Mouse (Mus musculus) C2C12 (cell line): ENCODE results near the gene Zfp974. TPM values are rescaled to one million over a fixed set of nuclear protein-coding genes. Genes with fewer than 3 reads are reported as not detected.
"Not testable (repeated sequence)": the region's sequence is repeated elsewhere in the genome, so short reads cannot be mapped to it uniquely, and the experiment has no call there.

Source experiments
- H3K27me3 ChIP-seq: one replicate; pipeline ENCODE4 v1.6.1; 2011; ENCODE audit not compliant: control insufficient read depth, insufficient read depth, insufficient read length
- H3K36me3 ChIP-seq: one replicate; pipeline ENCODE4 v1.6.1; 2011; ENCODE audit not compliant: control insufficient read depth, insufficient read depth
- H3K4me3 ChIP-seq: one replicate; pipeline ENCODE4 v1.5.1; 2011; ENCODE audit warnings: mild to moderate bottlenecking, control low read depth; ENCODE audit not compliant: poor library complexity, insufficient read depth, severe bottlenecking
- H3K79me2 ChIP-seq: one replicate; pipeline ENCODE4 v1.6.1; 2011; ENCODE audit not compliant: control insufficient read depth, insufficient read depth
- H3K79me3 ChIP-seq: one replicate; pipeline ENCODE4 v1.6.1; 2011; ENCODE audit warnings: low read depth, control low read depth
- H3ac ChIP-seq: one replicate; pipeline ENCODE3; 2011; ENCODE audit warnings: low read depth; ENCODE audit not compliant: control insufficient read depth, insufficient read length
- CEBPB ChIP-seq: IDR thresholded peaks from one replicate; pipeline ENCODE4 v1.6.1; 2011; ENCODE audit warnings: low read depth, mild to moderate bottlenecking, control low read depth, moderate library complexity
- CTCF ChIP-seq: IDR thresholded peaks from one replicate; pipeline ENCODE4 v1.5.1; 2011; ENCODE audit not compliant: control insufficient read depth, insufficient read depth, insufficient read length
- FOSL1 ChIP-seq: IDR thresholded peaks from one replicate; pipeline ENCODE4 v1.8.0; 2011; ENCODE audit warnings: mild to moderate bottlenecking, low read length; ENCODE audit not compliant: poor library complexity, insufficient read depth, severe bottlenecking
- MAX ChIP-seq: IDR thresholded peaks from one replicate; pipeline ENCODE4 v1.6.1; 2011; ENCODE audit warnings: mild to moderate bottlenecking, control low read depth
- MYOD1 ChIP-seq: IDR thresholded peaks from one replicate; pipeline ENCODE4 v1.6.1; 2011; ENCODE audit warnings: low read depth; ENCODE audit not compliant: control insufficient read depth, insufficient read length
- MYOG ChIP-seq: IDR thresholded peaks from one replicate; pipeline ENCODE4 v1.6.1; 2011; ENCODE audit not compliant: control insufficient read depth, insufficient read length; ENCODE audit errors: extremely low read depth
- USF1 ChIP-seq: IDR thresholded peaks from one replicate; pipeline ENCODE4 v1.6.1; 2011; ENCODE audit warnings: low read depth, mild to moderate bottlenecking, control low read depth, moderate library complexity
- long read RNA-seq, 2 experiments: library from polyadenylated mRNA; unstranded; transcript quantifications; one replicate each; pipeline ENCODE4 v2.0.0; 2019 to 2020
- polyA plus RNA-seq: library from polyadenylated mRNA; unstranded; fragments of >200 nt; fragmentation: generic; extraction: Trizol; gene quantifications from one replicate; pipeline ENCODE4 v1.2.1, GENCODE M21; 2012; ENCODE audit warnings: missing spikeins

Gene Zfp974
- polyA plus RNA-seq: 1.5 TPM
- long read RNA-seq, experiment 1, partial matches to known transcripts: 0 of 1 reads
- long read RNA-seq, experiment 1, other reads (novel, unspliced or antisense): 1 of 1 reads
- long read RNA-seq, experiment 2, partial matches to known transcripts: 0 of 4 reads
- long read RNA-seq, experiment 2, other reads (novel, unspliced or antisense): 4 of 4 reads

DNA sequence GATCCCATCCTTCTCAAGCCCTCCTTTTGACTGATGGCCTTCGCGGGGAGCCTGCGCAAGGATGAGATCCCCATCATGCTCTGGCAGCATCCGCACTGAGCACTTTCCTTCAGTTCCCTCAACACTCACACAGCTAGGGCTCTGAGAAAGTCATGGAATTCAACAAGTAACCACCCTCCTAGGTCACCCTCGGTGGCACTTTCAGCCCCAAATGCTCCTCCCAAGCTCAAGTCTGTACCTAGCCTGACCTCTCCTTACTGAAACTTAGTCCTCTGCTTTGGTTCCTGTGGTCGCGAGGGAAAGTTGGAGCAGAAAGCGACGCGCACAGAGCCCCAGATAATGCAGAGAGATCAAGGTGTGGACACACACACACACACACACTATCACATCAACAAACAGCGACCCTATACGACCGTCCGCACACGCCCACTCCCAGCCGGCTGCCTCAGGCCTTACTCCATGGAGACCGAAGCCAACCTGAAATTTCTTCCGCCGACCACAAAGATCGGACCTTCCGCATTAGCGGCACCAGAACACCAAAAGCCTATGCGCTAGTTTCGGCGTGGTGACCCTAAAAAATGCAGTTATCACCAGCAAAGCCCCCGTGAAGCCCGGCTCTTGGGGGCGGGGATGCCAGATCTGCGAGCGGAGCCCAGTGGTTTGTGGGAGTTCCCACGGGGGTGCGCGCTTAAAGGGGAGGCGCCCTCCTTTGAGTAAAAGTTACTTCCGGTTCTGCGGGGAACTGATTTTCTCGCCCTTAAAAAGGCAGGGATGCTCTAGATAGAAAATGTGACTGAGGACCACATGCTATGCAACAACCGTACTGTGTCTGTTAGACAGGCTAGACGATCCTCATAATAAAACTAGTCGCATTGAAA lies at the start of gene Zfp974:
TSS of gene Zfp974 (minus strand) at position 643 of the 878 bp plus-strand sequence.
- Histone ChIP-seq H3K27me3 (no peaks in the 10 kb centered on the region), H3K79me3 (no peaks in the 10 kb centered on the region), H3K79me2 (no peaks in the 10 kb centered on the region), H3K4me3 (peak within 1 kb of the TSS; percentile 53), H3K36me3 (no peaks in the 10 kb centered on the region), H3ac (peak within 1 kb of the TSS; percentile 88)
- TF ChIP-seq MYOD1: no peak
- TF ChIP-seq CTCF: no peak
- TF ChIP-seq FOSL1: no peak
- no peak for TF ChIP-seq CEBPB
- no peak for TF ChIP-seq USF1
- no peak for TF ChIP-seq MAX
- TF ChIP-seq MYOG: no peak

DNA sequence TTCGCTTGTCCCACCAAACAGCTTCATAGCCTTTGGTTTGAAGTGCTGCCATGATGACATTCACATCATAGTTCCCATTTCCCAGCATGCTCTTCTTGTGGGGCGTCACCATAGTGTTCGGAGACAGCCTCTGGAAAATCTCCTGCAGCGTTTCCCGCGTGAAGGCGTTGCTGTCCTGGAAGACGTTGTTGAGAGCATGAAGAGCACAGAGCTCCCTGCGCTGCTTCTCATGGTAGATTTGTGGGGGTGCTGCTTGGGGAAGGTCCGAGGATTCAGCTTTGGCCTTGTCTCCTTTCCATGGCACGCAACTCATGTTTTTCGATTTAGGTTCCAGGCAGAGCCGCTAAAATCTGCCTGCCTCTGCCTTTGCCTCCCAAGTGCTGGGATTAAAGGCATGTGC lies 20.2 kb upstream of the Zfp974 start:
- H3K79me2 ChIP-seq, H3K4me3 ChIP-seq, H3K36me3 ChIP-seq, H3ac ChIP-seq, H3K27me3 ChIP-seq, H3K79me3 ChIP-seq: not testable (repeated sequence)

DNA sequence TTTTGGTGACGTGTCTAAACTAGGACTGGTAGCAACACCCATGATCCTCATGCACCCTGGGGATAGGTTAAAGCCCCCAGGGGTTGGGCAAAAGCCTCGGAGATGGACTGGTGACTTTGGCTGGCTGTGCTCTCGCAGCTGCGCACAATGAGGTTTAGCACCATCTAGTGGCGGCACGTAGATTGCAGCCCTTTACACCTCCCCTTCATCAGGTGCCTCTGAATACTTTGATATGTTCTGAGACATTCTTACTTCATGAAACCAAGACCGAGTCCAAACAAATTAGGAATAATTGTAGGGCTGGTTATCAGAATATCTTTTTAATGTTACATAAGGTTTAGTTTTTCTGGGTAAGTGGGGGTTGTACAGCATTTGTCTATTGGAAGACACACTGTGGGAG lies 12.6 kb upstream of the Zfp974 start:
- not testable (repeated sequence) for H3K79me2 ChIP-seq, H3ac ChIP-seq, H3K4me3 ChIP-seq, H3K27me3 ChIP-seq, H3K36me3 ChIP-seq, H3K79me3 ChIP-seq

GRCm38 (mm10) chr7:27933800-27934158 lies 4.5 kb upstream of the Zfp974 start:
- not testable (repeated sequence) for H3K79me2 ChIP-seq, H3K27me3 ChIP-seq, H3K36me3 ChIP-seq, H3K79me3 ChIP-seq, H3ac ChIP-seq, H3K4me3 ChIP-seq

GRCm38 (mm10) chr7:27933050-27933799 lies 4.0 kb upstream of the Zfp974 start:
- Histone ChIP-seq H3K27me3 (no peaks in the 10 kb centered on the region), H3K79me3 (no peaks in the 10 kb centered on the region), H3K36me3 (no peaks in the 10 kb centered on the region), H3ac (no peak overlapping the region), H3K79me2 (no peaks in the 10 kb centered on the region), H3K4me3 (no peak overlapping the region)
- no peak for TF ChIP-seq MYOG
- no peak for TF ChIP-seq CEBPB
- no peak for TF ChIP-seq MYOD1

DNA sequence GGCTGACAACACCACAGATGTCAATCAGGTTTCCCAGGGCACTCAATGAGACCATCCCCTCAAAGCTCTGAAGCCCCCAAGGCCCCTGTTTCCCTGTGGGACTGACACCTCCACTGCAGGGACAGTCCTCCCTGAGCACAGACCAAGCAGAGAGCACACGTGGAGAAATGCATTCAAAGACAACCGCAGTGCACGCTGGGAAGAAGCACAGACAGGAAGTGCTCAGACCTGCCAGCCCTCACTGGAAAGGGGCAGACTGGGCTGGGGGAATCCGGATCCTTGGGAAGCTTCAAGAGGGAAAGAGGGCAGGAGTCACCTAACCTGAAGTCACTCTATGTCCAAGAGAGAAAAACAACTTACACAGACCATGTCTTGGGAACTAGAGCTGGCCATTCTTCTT lies 2.2 kb downstream of the Zfp974 start:
- not testable (repeated sequence) for H3K36me3 ChIP-seq, H3K79me3 ChIP-seq, H3K4me3 ChIP-seq, H3K27me3 ChIP-seq, H3K79me2 ChIP-seq, H3ac ChIP-seq

- not testable (repeated sequence) for H3K27me3 ChIP-seq, H3K36me3 ChIP-seq, H3K4me3 ChIP-seq, H3ac ChIP-seq, H3K79me2 ChIP-seq, H3K79me3 ChIP-seq
Measured at GRCm38 (mm10) chr7:27910952-27911351, 18.3 kb downstream of the Zfp974 start.
